Mouse (Mus musculus): ENCODE results near the gene Pcdh20. TPM values are rescaled to one million over a fixed set of nuclear protein-coding genes. Genes with fewer than 3 reads are reported as not detected.

Gene Pcdh20
- 1 to 10 TPM in 1 of 2 experiments, under 1 TPM in 1; 0.86 to 1.3 TPM for total RNA-seq (2021)

GRCm38 (mm10) chr14:88470495-88471434 lies at the start of gene Pcdh20:
Pcdh20 (minus strand) TSS chr14:88471396.
- DNase-seq: peak; percentile 31

GRCm38 (mm10) chr14:88479909-88480308 lies 8.7 kb upstream of the Pcdh20 start:
- peak; percentile 19 for DNase-seq

GRCm38 (mm10) chr14:88469956-88470355 lies 1.2 kb downstream of the Pcdh20 start:
- no peak for DNase-seq

GRCm38 (mm10) chr14:88469361-88469760 lies 1.8 kb downstream of the Pcdh20 start:
- peak; percentile 19 for DNase-seq

GRCm38 (mm10) chr14:88466416-88466815 lies 4.8 kb downstream of the Pcdh20 start:
- DNase-seq: peak; percentile 13

GRCm38 (mm10) chr14:88464356-88464755 lies 6.8 kb downstream of the Pcdh20 start:
- DNase-seq: no peak

GRCm38 (mm10) chr14:88463357-88463756 lies 7.8 kb downstream of the Pcdh20 start:
- no peak for DNase-seq

- no peak for DNase-seq
Measured at GRCm38 (mm10) chr14:88462944-88463343, 8.3 kb downstream of the Pcdh20 start.

- no peak for DNase-seq
Measured at GRCm38 (mm10) chr14:88460705-88461104, 10.5 kb downstream of the Pcdh20 start.

GRCm38 (mm10) chr14:88443304-88443703 lies 27.9 kb downstream of the Pcdh20 start:
- no peak for DNase-seq

GRCm38 (mm10) chr14:88429393-88429792 lies 41.8 kb downstream of the Pcdh20 start:
- no peak for DNase-seq

GRCm38 (mm10) chr14:88427370-88427769 lies 43.8 kb downstream of the Pcdh20 start:
- no peak for DNase-seq
